Mouse (Mus musculus): ENCODE data around the gene Nol11. TPM values are rescaled to one million over a fixed set of nuclear protein-coding genes. Genes with fewer than 3 reads are reported as not detected.
"Not testable (repeated sequence)": the region's sequence is repeated elsewhere in the genome, so short reads cannot be mapped to it uniquely, and the experiment has no call there.

The Nol11 gene
- total RNA-seq, 2 experiments from 2014 or later = 22.8 to 24.4 TPM

- TF ChIP-seq CTCF (IDR thresholded peaks at IDR 0.05) = no peak
- Histone ChIP-seq H3K4me3 (peak overlapping the region; percentile 82), H3K27ac (peak overlapping the region; percentile 92; the same call in 1 of the 2 replicates)
- no peak for DNase-seq (ENCODE audit: extremely low spot score in 1 of 2, low spot score in 2 of 2)
- intact Hi-C loops (cut with DNase I) = no loop called here
Observed at GRCm38 (mm10) chr11:107130221-107130788, 58.9 kb downstream of the Nol11 start.

- intact Hi-C loops (cut with DNase I) = no loop called here
- no peak overlapping the region for H3K27ac ChIP-seq
- DNase-seq (ENCODE audit: extremely low spot score in 1 of 2, low spot score in 2 of 2) = no peak
- peak overlapping the region; percentile 82 for H3K4me3 ChIP-seq
- TF ChIP-seq CTCF (IDR thresholded peaks at IDR 0.05) = no peak
Observed at GRCm38 (mm10) chr11:107129641-107130040, 59.5 kb downstream of the Nol11 start.

DNA sequence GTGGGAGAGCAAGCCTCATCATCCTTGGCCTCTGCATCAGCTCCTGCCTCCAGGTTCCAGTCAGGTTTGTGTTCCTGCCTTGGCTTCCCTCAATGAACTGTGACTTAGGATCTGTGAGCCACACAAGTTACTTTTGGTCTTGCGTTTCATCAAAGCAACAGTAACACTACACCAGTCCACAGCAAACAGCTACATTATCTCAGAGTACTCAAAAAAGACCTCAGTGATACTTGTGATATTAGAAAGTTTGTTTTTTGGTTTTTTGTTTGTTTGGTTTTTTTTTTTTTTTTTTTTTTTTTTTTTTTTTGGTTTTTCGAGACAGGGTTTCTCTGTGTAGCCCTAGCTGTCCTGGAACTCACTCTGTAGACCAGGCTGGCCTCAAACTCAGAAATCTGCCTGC lies 62.5 kb downstream of the Nol11 start:
- H3K27ac ChIP-seq; DNase-seq (ENCODE audit: extremely low spot score in 1 of 2, low spot score in 2 of 2); H3K4me3 ChIP-seq; intact Hi-C loops (cut with DNase I): not testable (repeated sequence)

DNA sequence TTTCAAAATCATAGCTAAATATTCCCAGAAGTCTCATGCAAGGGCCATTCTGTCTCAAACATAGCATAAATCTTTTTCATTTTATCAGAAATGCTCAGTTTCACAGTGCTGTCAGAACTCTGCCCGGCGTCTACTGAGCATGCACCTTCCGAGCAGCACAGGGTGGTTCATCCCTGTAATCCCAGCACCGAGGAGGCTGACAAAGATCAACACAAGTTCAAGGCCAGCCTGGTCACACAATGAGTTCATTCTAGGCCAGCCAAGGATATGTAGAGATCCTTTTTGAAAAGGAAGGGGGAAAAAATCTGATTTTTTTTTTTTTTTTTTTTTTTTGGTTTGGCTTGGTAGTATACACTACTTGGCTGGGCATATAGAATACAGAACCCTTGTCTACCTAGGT lies 64.2 kb downstream of the Nol11 start:
- Histone ChIP-seq H3K4me3 (no peak overlapping the region), H3K27ac (no peak overlapping the region)
- TF ChIP-seq CTCF (IDR thresholded peaks at IDR 0.05) = no peak
- intact Hi-C loops (cut with DNase I) = no loop called here
- DNase-seq (ENCODE audit: extremely low spot score in 1 of 2, low spot score in 2 of 2) = no peak

DNA sequence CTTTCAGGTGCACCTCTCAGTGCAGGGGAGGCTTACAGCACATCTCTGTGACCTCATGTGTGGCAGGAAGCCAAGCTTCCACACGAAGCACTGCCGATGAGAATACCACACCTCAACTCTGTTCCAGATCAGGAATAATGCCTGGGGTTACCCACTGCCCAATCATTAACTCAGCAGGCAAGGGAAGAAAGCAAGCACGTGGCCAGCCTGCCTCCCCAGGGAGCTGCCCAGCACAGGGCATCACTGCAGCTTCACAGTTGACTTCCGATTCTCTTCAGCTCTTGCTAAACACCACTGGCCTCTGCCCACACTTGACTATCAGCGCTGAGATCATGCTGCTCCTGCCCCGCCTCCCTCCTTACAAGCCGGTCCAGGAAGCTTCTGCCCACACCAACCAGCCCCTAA lies 64.9 kb downstream of the Nol11 start:
- intact Hi-C loops (cut with DNase I) = no loop called here
- no peak for TF ChIP-seq CTCF (IDR thresholded peaks at IDR 0.05)
- DNase-seq (ENCODE audit: extremely low spot score in 1 of 2, low spot score in 2 of 2) = peak; percentile 28 to 41
- Histone ChIP-seq H3K27ac (no peak overlapping the region), H3K4me3 (no peak overlapping the region)

GRCm38 (mm10) chr11:107117789-107118188 lies 71.4 kb downstream of the Nol11 start:
- intact Hi-C loops (cut with DNase I) = no loop called here
- no peak for TF ChIP-seq CTCF (IDR thresholded peaks at IDR 0.05)
- DNase-seq (ENCODE audit: extremely low spot score in 1 of 2, low spot score in 2 of 2) = no peak
- no peak overlapping the region for H3K27ac ChIP-seq
- H3K4me3 ChIP-seq = no peak overlapping the region

Other genes with a start within 250 kb of the Nol11 start
- gene Kpna2, start 189.8 kb downstream of the Nol11 start, total RNA-seq (2021) = 10 to 100 TPM; 20.6 to 31.7 TPM
- gene 1810010H24Rik, start 163.7 kb downstream of the Nol11 start, total RNA-seq (2021) = 1 to 10 TPM; 2.7 to 3.3 TPM
- 10 to 100 TPM; 67.3 to 68.2 TPM for gene Bptf, start 57.3 kb downstream of the Nol11 start, total RNA-seq (2021)

Data from left cerebral cortex, adult 2 months (tissue).